Mouse (Mus musculus): ENCODE measurements around the gene Atp5s. TPM values are rescaled to one million over a fixed set of nuclear protein-coding genes. Genes with fewer than 3 reads are reported as not detected.

Gene Atp5s
- polyA plus RNA-seq, 1 experiment from 2014 or later, result 37.3 TPM

- WGBS, result 80% methylated on average over 5 of the region's 5 CpGs
- H3K36me3 ChIP-seq, result peaks cover 36% of the 10 kb centered on the region
- no peak overlapping the region for H3K4me2 ChIP-seq (replicated peaks)
- ATAC-seq (ENCODE audit: low FRiP score, low read depth), result no peak
- no peaks in the 10 kb centered on the region for H3K4me1 ChIP-seq
- H3K9me3 ChIP-seq, result no peaks in the 10 kb centered on the region
- no peak overlapping the region for H3K9ac ChIP-seq
- H3K4me3 ChIP-seq, result no peak overlapping the region
- H3K27me3 ChIP-seq, result no peaks in the 10 kb centered on the region
- H3K27ac ChIP-seq, result no peak overlapping the region
These were observed 28.0 kb upstream of the Atp5s start for GRCm38 (mm10) chr12:69696746-69697145.

- H3K27me3 ChIP-seq, result no peaks in the 10 kb centered on the region
- H3K27ac ChIP-seq, result no peak overlapping the region
- no peaks in the 10 kb centered on the region for H3K4me1 ChIP-seq
- peaks cover 38% of the 10 kb centered on the region for H3K36me3 ChIP-seq
- 82% methylated on average over 6 of the region's 6 CpGs for WGBS
- no peak overlapping the region for H3K4me2 ChIP-seq (replicated peaks)
- ATAC-seq (ENCODE audit: low FRiP score, low read depth), result peak; percentile 40
- H3K4me3 ChIP-seq, result no peak overlapping the region
- no peak overlapping the region for H3K9ac ChIP-seq
- H3K9me3 ChIP-seq, result no peaks in the 10 kb centered on the region
These were observed 26.4 kb upstream of the Atp5s start for GRCm38 (mm10) chr12:69698352-69698751.

DNA sequence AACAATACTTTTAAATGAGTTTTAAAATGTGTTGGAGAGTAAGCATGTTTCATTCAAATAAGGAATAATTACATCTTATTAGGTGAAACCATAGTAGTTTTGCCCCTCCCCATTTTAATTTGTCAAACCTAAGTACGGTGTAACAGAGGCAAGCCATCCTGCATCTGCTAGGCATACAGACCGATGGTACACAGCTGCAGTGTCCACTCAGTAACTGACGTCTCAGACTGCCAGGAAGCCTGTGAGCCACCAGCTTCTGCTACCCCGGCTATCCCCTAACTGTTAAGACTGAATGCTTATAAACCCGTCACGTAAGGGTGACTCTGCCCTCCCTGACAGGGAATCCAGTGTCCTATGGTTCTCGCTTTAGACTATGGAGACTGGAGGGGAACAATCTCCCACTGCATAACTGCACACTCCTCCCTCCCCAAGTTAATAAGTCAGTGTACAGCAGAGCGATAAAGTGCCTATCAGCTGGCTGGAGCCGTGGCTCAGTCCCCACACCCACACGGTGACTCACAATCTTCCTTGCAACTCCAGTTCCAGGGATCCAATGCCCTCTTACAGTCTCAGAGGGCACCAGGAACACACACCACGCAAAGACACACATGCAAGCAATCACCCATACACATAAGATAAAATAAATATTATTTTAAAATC lies 19.8 kb upstream of the Atp5s start:
- Histone ChIP-seq H3K36me3 (peaks cover 18% of the 10 kb centered on the region), H3K4me3 (no peak overlapping the region), H3K9me3 (no peaks in the 10 kb centered on the region), H3K4me1 (no peaks in the 10 kb centered on the region), H3K4me2 (replicated peaks) (no peak overlapping the region), H3K27ac (no peak overlapping the region), H3K9ac (no peak overlapping the region), H3K27me3 (no peaks in the 10 kb centered on the region)
- WGBS, result 83% methylated on average over 11 of the region's 11 CpGs
- no peak for ATAC-seq (ENCODE audit: low FRiP score, low read depth)

GRCm38 (mm10) chr12:69713628-69714027 lies 11.1 kb upstream of the Atp5s start:
- Histone ChIP-seq H3K36me3 (peaks cover 22% of the 10 kb centered on the region), H3K9me3 (peaks cover 9% of the 10 kb centered on the region), H3K27me3 (no peaks in the 10 kb centered on the region), H3K4me1 (no peaks in the 10 kb centered on the region), H3K27ac (no peak overlapping the region), H3K4me2 (replicated peaks) (no peak overlapping the region), H3K9ac (no peak overlapping the region), H3K4me3 (no peak overlapping the region)
- no peak for ATAC-seq (ENCODE audit: low FRiP score, low read depth)

DNA sequence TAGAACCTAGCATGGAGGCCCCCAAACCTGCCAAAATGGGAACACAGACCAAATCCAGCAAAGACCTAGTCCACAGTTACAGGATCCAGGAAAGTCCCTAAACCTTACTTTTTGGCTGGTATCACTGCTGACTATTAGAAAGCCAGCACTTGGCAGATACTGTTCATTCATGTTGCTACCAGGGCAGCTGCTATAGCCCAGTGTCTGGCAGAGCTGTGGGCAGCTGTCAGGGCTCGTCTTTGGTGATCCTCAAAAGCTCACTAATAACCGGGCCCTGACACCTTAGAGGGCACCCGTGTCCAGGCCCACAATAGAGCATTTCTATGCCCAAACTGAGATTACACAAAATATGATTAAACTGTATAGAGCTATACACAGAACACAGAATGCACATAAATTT lies 1.9 kb upstream of the Atp5s start:
- WGBS, result 81% methylated on average over 3 of the region's 3 CpGs
- H3K36me3 ChIP-seq, result peaks cover 34% of the 10 kb centered on the region
- H3K4me3 ChIP-seq, result no peak overlapping the region
- no peaks in the 10 kb centered on the region for H3K27me3 ChIP-seq
- H3K9ac ChIP-seq, result no peak overlapping the region
- no peak overlapping the region for H3K27ac ChIP-seq
- no peak for ATAC-seq (ENCODE audit: low FRiP score, low read depth)
- peaks cover 17% of the 10 kb centered on the region for H3K9me3 ChIP-seq
- no peak overlapping the region for H3K4me2 ChIP-seq (replicated peaks)
- peaks cover 18% of the 10 kb centered on the region for H3K4me1 ChIP-seq

GRCm38 (mm10) chr12:69723376-69723775 lies 1.4 kb upstream of the Atp5s start:
- Histone ChIP-seq H3K4me3 (peak overlapping the region; percentile 78; the same call in 1 of the 2 replicates), H3K9ac (peak overlapping the region; percentile 79; the same call in 1 of the 2 replicates), H3K36me3 (peaks cover 29% of the 10 kb centered on the region), H3K4me1 (peaks cover 18% of the 10 kb centered on the region), H3K27ac (no peak overlapping the region), H3K4me2 (replicated peaks) (peak overlapping the region; percentile 87), H3K9me3 (peaks cover 14% of the 10 kb centered on the region), H3K27me3 (no peaks in the 10 kb centered on the region)
- WGBS, result 66% methylated on average over 2 of the region's 2 CpGs
- no peak for ATAC-seq (ENCODE audit: low FRiP score, low read depth)

GRCm38 (mm10) chr12:69724018-69724710 lies 586 bp upstream of the Atp5s start:
- peak overlapping the region; percentile 79 for H3K9ac ChIP-seq
- no peaks in the 10 kb centered on the region for H3K27me3 ChIP-seq
- H3K4me2 ChIP-seq (replicated peaks), result peak overlapping the region; percentile 87
- peaks cover 22% of the 10 kb centered on the region for H3K36me3 ChIP-seq
- peak overlapping the region; percentile 78 for H3K4me3 ChIP-seq
- peak; percentile 33 for ATAC-seq (ENCODE audit: low FRiP score, low read depth)
- H3K9me3 ChIP-seq, result peaks cover 10% of the 10 kb centered on the region
- WGBS, result 1% methylated on average over 23 of the region's 24 CpGs
- no peak overlapping the region for H3K27ac ChIP-seq
- H3K4me1 ChIP-seq, result peaks cover 18% of the 10 kb centered on the region

DNA sequence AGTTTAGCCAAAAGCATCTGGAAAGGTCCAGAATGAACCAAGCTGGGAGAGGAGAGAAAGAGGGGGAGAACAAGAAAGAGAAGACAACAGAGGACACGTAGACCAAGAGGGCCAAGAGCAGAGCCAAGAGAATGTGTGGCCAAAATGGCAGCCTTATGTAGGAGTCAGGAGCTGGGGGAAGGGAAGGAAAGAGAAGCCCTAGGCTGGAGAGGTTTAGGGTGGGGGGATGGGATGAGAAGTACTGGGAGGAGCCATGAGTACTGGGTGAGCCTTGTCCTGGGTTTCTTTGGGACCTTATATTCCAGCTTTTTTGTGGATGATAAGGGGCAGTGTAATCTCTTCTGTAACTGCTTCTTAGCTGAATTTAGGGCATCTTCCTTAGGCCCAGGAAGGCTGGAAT lies 4.5 kb downstream of the Atp5s start:
- ATAC-seq (ENCODE audit: low FRiP score, low read depth), result no peak
- no peak overlapping the region for H3K9ac ChIP-seq
- WGBS, result 93% methylated on average over 1 of the region's 1 CpGs
- H3K36me3 ChIP-seq, result no peaks in the 10 kb centered on the region
- no peak overlapping the region for H3K27ac ChIP-seq
- no peaks in the 10 kb centered on the region for H3K9me3 ChIP-seq
- no peak overlapping the region for H3K4me2 ChIP-seq (replicated peaks)
- H3K4me3 ChIP-seq, result no peak overlapping the region
- H3K27me3 ChIP-seq, result no peaks in the 10 kb centered on the region
- H3K4me1 ChIP-seq, result peaks cover 8% of the 10 kb centered on the region

DNA sequence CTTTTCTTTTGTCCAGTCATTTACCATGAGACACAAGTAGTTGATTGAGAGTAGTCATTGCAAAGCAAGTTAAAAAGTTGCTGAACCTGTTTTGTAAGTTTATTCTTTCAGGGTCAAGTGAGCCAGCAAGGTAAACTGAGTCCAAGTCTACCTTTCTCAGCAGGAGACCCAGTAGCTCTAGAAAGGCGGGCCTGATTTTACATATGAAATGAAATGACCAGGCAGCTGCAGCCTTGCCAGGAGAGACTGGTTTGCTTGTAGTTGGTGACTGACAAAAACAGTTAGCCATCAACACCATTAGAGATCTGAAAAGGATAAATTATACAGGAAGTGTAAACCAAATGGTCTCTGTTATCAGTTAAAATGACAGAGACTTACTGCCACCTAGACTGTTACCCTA lies 5.6 kb downstream of the Atp5s start:
- Histone ChIP-seq H3K4me3 (no peak overlapping the region), H3K4me1 (peaks cover 7% of the 10 kb centered on the region), H3K9me3 (no peaks in the 10 kb centered on the region), H3K9ac (no peak overlapping the region), H3K4me2 (replicated peaks) (no peak overlapping the region), H3K27me3 (no peaks in the 10 kb centered on the region), H3K36me3 (no peaks in the 10 kb centered on the region), H3K27ac (no peak overlapping the region)
- 79% methylated on average over 1 of the region's 1 CpGs for WGBS
- ATAC-seq (ENCODE audit: low FRiP score, low read depth), result no peak

- H3K36me3 ChIP-seq, result no peaks in the 10 kb centered on the region
- no peak overlapping the region for H3K27ac ChIP-seq
- no peak overlapping the region for H3K9ac ChIP-seq
- no peaks in the 10 kb centered on the region for H3K4me1 ChIP-seq
- ATAC-seq (ENCODE audit: low FRiP score, low read depth), result no peak
- no peak overlapping the region for H3K4me3 ChIP-seq
- WGBS, result 52% methylated on average over 5 of the region's 5 CpGs
- no peak overlapping the region for H3K4me2 ChIP-seq (replicated peaks)
- H3K27me3 ChIP-seq, result no peaks in the 10 kb centered on the region
- H3K9me3 ChIP-seq, result no peaks in the 10 kb centered on the region
These were observed 7.5 kb downstream of the Atp5s start for GRCm38 (mm10) chr12:69732221-69732620.

GRCm38 (mm10) chr12:69733518-69733917 lies 8.8 kb downstream of the Atp5s start:
- H3K9ac ChIP-seq, result no peak overlapping the region
- no peak for ATAC-seq (ENCODE audit: low FRiP score, low read depth)
- H3K27ac ChIP-seq, result no peak overlapping the region
- 3% methylated on average over 2 of the region's 2 CpGs for WGBS
- no peak overlapping the region for H3K4me3 ChIP-seq
- no peaks in the 10 kb centered on the region for H3K9me3 ChIP-seq
- H3K4me2 ChIP-seq (replicated peaks), result no peak overlapping the region
- no peaks in the 10 kb centered on the region for H3K36me3 ChIP-seq
- H3K4me1 ChIP-seq, result no peaks in the 10 kb centered on the region
- H3K27me3 ChIP-seq, result no peaks in the 10 kb centered on the region

GRCm38 (mm10) chr12:69733923-69734322 lies 9.2 kb downstream of the Atp5s start:
- Histone ChIP-seq H3K4me1 (no peaks in the 10 kb centered on the region), H3K36me3 (no peaks in the 10 kb centered on the region), H3K4me3 (no peak overlapping the region), H3K27me3 (no peaks in the 10 kb centered on the region), H3K9ac (no peak overlapping the region), H3K9me3 (no peaks in the 10 kb centered on the region), H3K27ac (no peak overlapping the region), H3K4me2 (replicated peaks) (no peak overlapping the region)
- ATAC-seq (ENCODE audit: low FRiP score, low read depth), result no peak
- 83% methylated on average over 3 of the region's 3 CpGs for WGBS

- Histone ChIP-seq H3K9me3 (no peaks in the 10 kb centered on the region), H3K36me3 (peaks cover 7% of the 10 kb centered on the region), H3K4me1 (no peaks in the 10 kb centered on the region), H3K9ac (no peak overlapping the region), H3K27ac (no peak overlapping the region), H3K4me3 (no peak overlapping the region), H3K4me2 (replicated peaks) (no peak overlapping the region), H3K27me3 (no peaks in the 10 kb centered on the region)
- WGBS, result 61% methylated on average over 5 of the region's 5 CpGs
- no peak for ATAC-seq (ENCODE audit: low FRiP score, low read depth)
These were observed 17.2 kb downstream of the Atp5s start for GRCm38 (mm10) chr12:69741965-69742364.
